In genomic region chr11:7317409-7317970, GRCm38 (mm10) we compare ENCODE assay signal across 17 mouse cellular contexts.
"Had no signal": no experiment of that assay in that cellular context is flagged by ENCODE, and none has a peak within 500 bp of the region (broad histone marks: within the 10 kb centered on the region; RNA-seq: fewer than 3 reads in every experiment).

No protein-coding gene starts in this region.

- H3K4me2 ChIP-seq: liver, embryonic 13.5 days; lung, embryonic 15.5 days; midbrain, embryonic 11.5 days; midbrain, embryonic 15.5 days; neural tube, embryonic 13.5 days; stomach, embryonic 15.5 days had no signal

- DNase-seq: liver, embryonic 13.5 days; liver, postnatal 0 days; lung, postnatal 14 days; right cerebral cortex, postnatal 14 days; thymus, adult 2 months; thymus, postnatal 25 days had no signal

- H3K27ac ChIP-seq: hindbrain, postnatal 0 days; kidney, postnatal 0 days; left cerebral cortex, adult 2 months; limb, embryonic 10.5 days; liver, embryonic 13.5 days; lung, embryonic 15.5 days; macrophage; midbrain, embryonic 15.5 days; neural tube, embryonic 13.5 days; stomach, embryonic 15.5 days had no signal

- H3K36me3 ChIP-seq: limb, embryonic 10.5 days; liver, embryonic 13.5 days; lung, embryonic 15.5 days; midbrain, embryonic 15.5 days; neural tube, embryonic 13.5 days; stomach, embryonic 15.5 days had no signal

- H3K27me3 ChIP-seq: liver, embryonic 13.5 days; lung, embryonic 15.5 days; megakaryocyte, embryonic 14.5 days; midbrain, embryonic 15.5 days; neural tube, embryonic 13.5 days; stomach, embryonic 15.5 days had no signal

- H3K4me1 ChIP-seq: limb, embryonic 10.5 days; liver, embryonic 13.5 days; lung, embryonic 15.5 days; megakaryocyte, embryonic 14.5 days; midbrain, embryonic 15.5 days; neural tube, embryonic 13.5 days; stomach, embryonic 15.5 days had no signal

- ATAC-seq: hindbrain, postnatal 0 days; liver, postnatal 0 days; midbrain, embryonic 15.5 days had no signal

- H3K4me3 ChIP-seq: left cerebral cortex, adult 2 months; limb, embryonic 10.5 days; liver, embryonic 13.5 days; lung, embryonic 15.5 days; megakaryocyte, embryonic 14.5 days; midbrain, embryonic 15.5 days; neural tube, embryonic 13.5 days; stomach, embryonic 15.5 days had no signal
